Mouse (Mus musculus) MEL (cell line): ENCODE measurements around the gene Cfap161. TPM values are rescaled to one million over a fixed set of nuclear protein-coding genes. Genes with fewer than 3 reads are reported as not detected.

ENCODE experiments used
- DNase-seq: peaks from one replicate; pipeline ENCODE4 v3.0.0; 2011; ENCODE audit warnings: low read depth, low spot score
- H3K27ac ChIP-seq: 2 replicates; pipeline ENCODE4 v1.5.1; 2012; ENCODE audit warnings: low read depth, mild to moderate bottlenecking, control low read depth, low read length, moderate library complexity; ENCODE audit not compliant: control insufficient read depth
- H3K27me3 ChIP-seq, 2 experiments: fragments of 150-350 bp in 1 of 2; sonication (generic) in 1 of 2; 2 replicates each; pipeline ENCODE4 v1.6.1; 2012; ENCODE audit warnings: low read length in 2 of 2, mild to moderate bottlenecking in 2 of 2, improper control_type of control experiment in 1 of 2, moderate library complexity in 1 of 2; ENCODE audit not compliant: insufficient read depth in 2 of 2, control insufficient read depth in 1 of 2
- H3K36me3 ChIP-seq, 2 experiments: 2 replicates each; pipeline ENCODE4 v1.6.1; 2012 to 2014; ENCODE audit warnings: low read length in 2 of 2, improper control_type of control experiment in 1 of 2, inconsistent platforms in 1 of 2, mild to moderate bottlenecking in 1 of 2; ENCODE audit not compliant: insufficient read depth in 2 of 2, control insufficient read depth in 1 of 2
- H3K4me1 ChIP-seq, 2 experiments: fragments of 150-350 bp in 1 of 2; sonication (generic) in 1 of 2; 2 replicates each; pipeline ENCODE4 v1.6.1; 2012; ENCODE audit warnings: low read length in 2 of 2, improper control_type of control experiment in 1 of 2, mild to moderate bottlenecking in 1 of 2; ENCODE audit not compliant: insufficient read depth in 2 of 2, control insufficient read depth in 1 of 2
- H3K4me3 ChIP-seq, 2 experiments: fragments of 150-350 bp in 1 of 2; sonication (generic) in 1 of 2; 2 replicates each; pipeline ENCODE4 v1.5.1; 2012; ENCODE audit warnings: low read depth in 2 of 2, low read length in 2 of 2, mild to moderate bottlenecking in 2 of 2, moderate library complexity in 2 of 2, control low read depth in 1 of 2, improper control_type of control experiment in 1 of 2; ENCODE audit not compliant: control insufficient read depth in 1 of 2, insufficient read depth in 1 of 2
- H3K79me2 ChIP-seq: 2 replicates; pipeline ENCODE4 v1.6.1; 2012; ENCODE audit warnings: mild to moderate bottlenecking, low read length, moderate library complexity; ENCODE audit not compliant: control insufficient read depth, poor library complexity, insufficient read depth
- H3K9ac ChIP-seq: 2 replicates; pipeline ENCODE4 v1.6.1; 2012; ENCODE audit warnings: low read depth, mild to moderate bottlenecking, control low read depth, low read length, moderate library complexity; ENCODE audit not compliant: control insufficient read depth, poor library complexity, severe bottlenecking
- H3K9me3 ChIP-seq: fragments of 150-350 bp; sonication (generic); replicated peaks from 2 replicates; pipeline ENCODE4 v1.6.1; 2012; ENCODE audit warnings: mild to moderate bottlenecking, low read length, improper control_type of control experiment, moderate library complexity; ENCODE audit not compliant: insufficient read depth
- CHD1 ChIP-seq: IDR thresholded peaks from 2 replicates; pipeline ENCODE4 v1.6.1; 2012; ENCODE audit warnings: low read depth, mild to moderate bottlenecking, inconsistent platforms, low read length, improper control_type of control experiment
- GATA1 ChIP-seq: IDR thresholded peaks from 2 replicates; pipeline ENCODE4 v1.6.1; 2011; ENCODE audit warnings: low read depth, low read length, improper control_type of control experiment
- HCFC1 ChIP-seq: IDR thresholded peaks from 2 replicates; pipeline ENCODE4 v1.6.1; 2012; ENCODE audit warnings: low read depth, mild to moderate bottlenecking, inconsistent platforms, low read length, improper control_type of control experiment, moderate library complexity
- KAT2A ChIP-seq: conservative IDR thresholded peaks from 2 replicates; pipeline ENCODE4 v1.6.1; 2012; ENCODE audit warnings: low read depth, low read length, improper control_type of control experiment, inconsistent platforms
- MXI1 ChIP-seq: IDR thresholded peaks from 2 replicates; pipeline ENCODE4 v1.6.1; 2011; ENCODE audit warnings: mild to moderate bottlenecking, low read depth, low read length, improper control_type of control experiment
- MYB ChIP-seq: IDR thresholded peaks from 2 replicates; pipeline ENCODE4 v1.6.1; 2011; ENCODE audit warnings: mild to moderate bottlenecking, low read depth, low read length, improper control_type of control experiment
- MYC ChIP-seq: IDR thresholded peaks from 2 replicates; pipeline ENCODE4 v1.6.1; 2011; ENCODE audit warnings: low read depth, mild to moderate bottlenecking, low read length, improper control_type of control experiment, moderate library complexity
- NELFE ChIP-seq: IDR thresholded peaks from 2 replicates; pipeline ENCODE4 v1.6.1; 2011; ENCODE audit warnings: low read depth, low read length, improper control_type of control experiment
- POLR2A ChIP-seq, 2 experiments: IDR thresholded peaks; 2 replicates each; pipeline ENCODE4 v1.6.1; 2011 to 2012; ENCODE audit warnings: low read length in 2 of 2, mild to moderate bottlenecking in 2 of 2, control low read depth in 1 of 2, improper control_type of control experiment in 1 of 2, low read depth in 1 of 2, moderate library complexity in 1 of 2; ENCODE audit not compliant: control insufficient read depth in 1 of 2, insufficient read depth in 1 of 2, poor library complexity in 1 of 2
- POLR2AphosphoS2 ChIP-seq: IDR thresholded peaks from 2 replicates; pipeline ENCODE4 v1.6.1; 2011; ENCODE audit warnings: low read length, improper control_type of control experiment
- POLR2AphosphoS5 ChIP-seq: IDR thresholded peaks from 2 replicates; pipeline ENCODE4 v1.6.1; 2012; ENCODE audit warnings: low read depth, borderline replicate concordance, mild to moderate bottlenecking, inconsistent platforms, low read length, moderate library complexity, mixed read lengths
- RCOR1 ChIP-seq: IDR thresholded peaks from 2 replicates; pipeline ENCODE4 v1.6.1; 2012; ENCODE audit warnings: low read depth, mild to moderate bottlenecking, inconsistent platforms, low read length, improper control_type of control experiment
- SIN3A ChIP-seq: IDR thresholded peaks from 2 replicates; pipeline ENCODE4 v1.6.1; 2012; ENCODE audit warnings: low read length, improper control_type of control experiment, inconsistent platforms
- SMC3 ChIP-seq: IDR thresholded peaks from 2 replicates; pipeline ENCODE4 v1.6.1; 2011; ENCODE audit warnings: low read depth, low read length, improper control_type of control experiment
- TAL1 ChIP-seq: IDR thresholded peaks from 2 replicates; pipeline ENCODE4 v1.6.1; 2012; ENCODE audit warnings: mild to moderate bottlenecking, inconsistent platforms, low read length, moderate library complexity, mixed read lengths
- UBTF ChIP-seq: IDR thresholded peaks from 2 replicates; pipeline ENCODE4 v1.6.1; 2012; ENCODE audit warnings: low read depth, mild to moderate bottlenecking, inconsistent platforms, low read length, improper control_type of control experiment, moderate library complexity, borderline replicate concordance; ENCODE audit not compliant: insufficient read depth
- USF2 ChIP-seq, 2 experiments: IDR thresholded peaks; 2 replicates each; pipeline ENCODE4 v1.6.1; 2011 to 2012; ENCODE audit warnings: improper control_type of control experiment in 2 of 2, low read length in 2 of 2, borderline replicate concordance in 1 of 2, inconsistent platforms in 1 of 2, low read depth in 1 of 2, mild to moderate bottlenecking in 1 of 2; ENCODE audit not compliant: insufficient read depth in 1 of 2
- ZKSCAN1 ChIP-seq: IDR thresholded peaks from 2 replicates; pipeline ENCODE4 v1.6.1; 2012; ENCODE audit warnings: low read depth, mild to moderate bottlenecking, inconsistent platforms, low read length, improper control_type of control experiment, moderate library complexity
- ZMIZ1 ChIP-seq: IDR thresholded peaks from 2 replicates; pipeline ENCODE4 v1.6.1; 2012; ENCODE audit warnings: low read depth, mild to moderate bottlenecking, inconsistent platforms, low read length, improper control_type of control experiment, moderate library complexity
- polyA plus RNA-seq, 2 experiments: library from polyadenylated mRNA; stranded (reverse) in 1 of 2; unstranded in 1 of 2; fragments of >175 nt in 1 of 2; fragments of >200 nt in 1 of 2; gene quantifications; 2 replicates each; pipeline versions ENCODE4 v1.2.1 to v1.2.4; 2012; ENCODE audit warnings: low replicate concordance in 2 of 2, low read depth in 1 of 2; ENCODE audit not compliant: insufficient read length in 2 of 2, insufficient read depth in 1 of 2, missing spikeins in 1 of 2
- total RNA-seq: library from RNA; depleted of rRNA; stranded (reverse); fragments of 300-350 nt; gene quantifications from 2 replicates; pipeline ENCODE4 v1.2.3, GENCODE M21; 2012

Cfap161 gene
- total and polyA plus RNA-seq, 3 experiments: not detected

DNA sequence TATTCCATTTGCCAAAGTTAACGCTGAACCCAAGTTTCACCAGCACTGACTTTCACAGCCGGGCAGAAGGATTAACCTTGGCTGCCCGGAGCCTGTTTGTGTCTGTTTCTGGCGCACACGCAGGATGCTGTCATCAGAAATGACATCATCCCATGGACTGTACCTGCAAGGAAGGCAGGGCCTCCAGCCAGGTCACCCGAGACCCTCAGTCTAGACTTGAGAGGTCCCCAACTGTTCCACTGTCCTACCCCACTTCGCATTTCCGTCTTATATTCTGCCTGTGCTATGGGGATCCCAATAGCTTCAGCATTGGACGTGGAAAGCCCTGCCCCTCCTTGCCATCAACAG lies 49.6 kb downstream of the Cfap161 start:
- Histone ChIP-seq H3K27ac (no peak overlapping the region), H3K36me3 (no peaks in the 10 kb centered on the region), H3K4me3 (no peak overlapping the region), H3K27me3 (no peaks in the 10 kb centered on the region), H3K9ac (no peak overlapping the region), H3K4me1 (no peaks in the 10 kb centered on the region), H3K79me2 (no peaks in the 10 kb centered on the region), H3K9me3 (no peaks in the 10 kb centered on the region)
- TF ChIP-seq POLR2A (IDR thresholded peaks at IDR 0.05; ENCODE audit: control insufficient read depth in 1 of 2, insufficient read depth in 1 of 2, low read depth in 1 of 2, low read length in 2 of 2, poor library complexity in 1 of 2) (no peak), NELFE (no peak), HCFC1 (no peak), POLR2AphosphoS2 (no peak), SMC3 (no peak), CHD1 (no peak), ZMIZ1 (no peak), RCOR1 (no peak), TAL1 (no peak), UBTF (no peak), USF2 (IDR thresholded peaks at IDR 0.05; ENCODE audit: borderline replicate concordance in 1 of 2, insufficient read depth in 1 of 2, low read depth in 1 of 2, low read length in 2 of 2) (no peak), KAT2A (no peak), MXI1 (no peak), ZKSCAN1 (no peak), POLR2AphosphoS5 (no peak), GATA1 (no peak), MYC (no peak), SIN3A (no peak)
- DNase-seq: no peak

DNA sequence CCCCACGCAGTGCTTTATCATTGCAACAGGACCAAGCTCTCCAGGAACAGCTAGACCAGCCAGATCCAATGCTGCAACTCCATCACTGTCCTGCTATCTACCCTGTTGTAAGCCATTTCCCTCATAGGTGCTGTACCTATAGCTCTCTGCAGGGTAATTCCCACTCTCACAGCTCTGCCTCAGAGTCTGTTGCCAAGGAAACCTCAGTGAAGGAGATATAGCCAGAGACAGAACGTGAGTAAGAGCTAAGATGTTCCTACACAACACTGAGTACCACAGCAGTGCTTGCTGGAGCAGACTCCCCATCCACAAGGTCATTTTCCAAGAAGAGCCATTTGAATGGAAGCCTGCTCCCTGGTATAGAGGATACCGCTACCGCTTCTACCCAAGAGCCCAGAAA lies 50.4 kb downstream of the Cfap161 start:
- H3K4me3 ChIP-seq: no peak overlapping the region
- no peak overlapping the region for H3K9ac ChIP-seq
- H3K79me2 ChIP-seq: no peaks in the 10 kb centered on the region
- no peak overlapping the region for H3K27ac ChIP-seq
- DNase-seq: no peak
- TF ChIP-seq MYB: no peak
- TF ChIP-seq, all 39 proteins: peak for 0
- Histone ChIP-seq H3K9me3 (no peaks in the 10 kb centered on the region), H3K36me3 (no peaks in the 10 kb centered on the region), H3K27me3 (no peaks in the 10 kb centered on the region), H3K4me1 (no peaks in the 10 kb centered on the region)
